Mouse (Mus musculus): ENCODE data around the gene Klk1b4.

GRCm38 (mm10) chr7:44253023-44253616, 45.9 kb downstream of the Klk1b4 start:
- TF ChIP-seq CTCF (IDR thresholded peaks at IDR 0.05; ENCODE audit: insufficient read depth, low read length) (no peak), POLR2A (IDR thresholded peaks at IDR 0.05; ENCODE audit: borderline replicate concordance, extremely low read depth, low read depth, low read length) (no peak)
